Mouse (Mus musculus) bone marrow macrophage, adult 2 months (primary cell): ENCODE data around the gene Hdac10.

Experiments used
- CTCF ChIP-seq: IDR thresholded peaks from 2 replicates; pipeline ENCODE4 v1.5.1; 2012; ENCODE audit warnings: low read depth, mild to moderate bottlenecking, low read length, moderate library complexity
- POLR2A ChIP-seq: IDR thresholded peaks from 2 replicates; pipeline ENCODE4 v1.6.1; 2012; ENCODE audit warnings: mild to moderate bottlenecking, low read depth, low read length, borderline replicate concordance

GRCm38 (mm10) chr15:89078208-89078836 is 50.2 kb downstream of the Hdac10 start:
- TF ChIP-seq CTCF (no peak), POLR2A (no peak)
